Mouse (Mus musculus) urinary bladder, adult 2 months (tissue): Measurements from ENCODE around the gene Snx1. TPM values are rescaled to one million over a fixed set of nuclear protein-coding genes. Genes with fewer than 3 reads are reported as not detected.

Experiments used
- DNase-seq: peaks from one replicate; pipeline ENCODE4 v3.0.0; 2022; ENCODE audit warnings: low spot score
- polyA plus RNA-seq: library from polyadenylated mRNA; depleted of rRNA; stranded (reverse); fragments of >200 nt; gene quantifications from 2 replicates; pipeline ENCODE4 v1.2.3, GENCODE M21; 2012

Gene Snx1
- polyA plus RNA-seq, 1 experiment: 119 TPM

GRCm38 (mm10) chr9:66127193-66127546 lies 783 bp upstream of the Snx1 start:
- no peak for DNase-seq

DNA sequence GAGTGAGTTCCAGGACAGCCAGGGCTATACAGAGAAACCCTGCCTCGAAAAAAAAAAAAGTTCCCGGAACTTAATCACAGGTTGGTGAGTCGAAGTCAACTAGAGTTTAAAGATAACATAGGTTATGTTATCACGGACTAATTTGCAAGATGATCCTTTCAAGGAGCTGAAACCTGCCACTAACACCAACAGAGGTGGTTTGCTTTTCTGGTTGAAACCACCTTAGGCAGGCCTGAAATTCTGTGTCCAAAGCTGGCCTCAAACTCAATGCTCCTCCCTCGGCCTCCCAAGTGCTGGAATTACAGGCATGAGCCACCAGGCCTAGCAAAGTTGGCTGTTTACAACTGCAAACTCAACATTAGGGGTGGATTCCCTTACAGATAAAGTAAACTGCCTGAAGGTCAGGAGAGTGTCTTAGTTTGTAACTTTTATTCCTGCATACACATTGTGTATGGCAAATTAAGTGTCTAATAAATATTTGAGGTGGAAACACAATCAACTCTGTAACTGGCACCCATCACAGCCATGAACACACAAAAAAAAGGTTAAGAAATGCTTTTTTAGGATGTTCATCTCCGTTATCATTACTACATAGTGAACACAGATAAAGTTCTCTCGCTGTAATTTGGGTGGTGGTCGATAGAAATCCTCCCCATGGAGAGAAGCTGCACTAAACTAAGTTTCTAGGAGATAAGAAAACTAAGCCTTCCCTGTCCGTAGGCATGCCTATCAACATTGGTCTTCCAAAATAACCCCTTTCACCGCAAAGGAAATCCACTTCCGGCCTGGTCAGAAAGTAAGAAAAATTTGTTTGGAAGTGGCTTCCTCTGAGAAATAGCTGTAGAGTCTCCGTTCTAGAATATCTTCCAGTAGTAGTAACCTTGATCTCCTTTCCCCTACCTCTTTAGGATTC lies 588 bp downstream of the Snx1 start:
- no peak for DNase-seq

DNA sequence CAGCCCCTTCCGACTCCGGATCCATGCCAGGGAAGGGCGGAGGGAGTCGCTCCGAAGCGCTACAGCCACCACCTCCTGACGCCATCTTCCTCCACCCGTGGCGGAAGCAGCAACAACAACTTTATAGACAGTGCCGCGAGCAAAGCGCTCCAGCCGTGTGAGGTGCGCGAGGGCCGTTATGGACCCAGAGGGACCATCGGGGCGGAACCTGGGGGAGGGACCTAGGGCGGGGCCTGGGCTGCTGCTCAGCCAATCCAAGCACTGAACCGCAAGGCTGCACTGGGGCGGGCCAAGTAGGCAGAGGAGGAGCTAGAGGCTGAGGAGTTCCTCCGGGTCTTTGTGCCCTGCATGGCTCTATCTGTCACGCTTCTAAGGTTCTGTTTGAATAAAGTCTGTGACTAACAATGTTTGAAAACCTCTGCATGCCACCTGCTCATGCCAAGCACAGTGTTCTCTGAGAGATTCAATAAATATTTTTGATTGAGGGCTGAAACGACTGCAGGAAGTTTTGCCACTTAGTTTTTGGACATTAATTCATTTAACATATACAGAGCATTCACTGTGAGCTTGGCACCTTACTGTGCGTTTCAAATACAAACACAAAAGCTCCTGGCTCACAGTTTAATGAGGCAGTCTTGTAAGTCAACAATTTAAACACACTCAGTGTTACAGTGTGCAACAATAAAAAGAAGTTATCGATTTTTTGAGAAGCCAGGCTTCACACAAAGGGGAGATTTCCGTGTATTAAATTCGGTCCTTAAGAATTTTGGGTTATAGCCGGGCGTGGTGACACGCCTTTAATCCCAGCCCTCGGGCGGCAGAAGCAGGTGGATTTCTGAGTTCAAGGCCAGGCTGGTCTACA lies 1.5 kb downstream of the Snx1 start:
- peak; percentile 87 for DNase-seq

DNA sequence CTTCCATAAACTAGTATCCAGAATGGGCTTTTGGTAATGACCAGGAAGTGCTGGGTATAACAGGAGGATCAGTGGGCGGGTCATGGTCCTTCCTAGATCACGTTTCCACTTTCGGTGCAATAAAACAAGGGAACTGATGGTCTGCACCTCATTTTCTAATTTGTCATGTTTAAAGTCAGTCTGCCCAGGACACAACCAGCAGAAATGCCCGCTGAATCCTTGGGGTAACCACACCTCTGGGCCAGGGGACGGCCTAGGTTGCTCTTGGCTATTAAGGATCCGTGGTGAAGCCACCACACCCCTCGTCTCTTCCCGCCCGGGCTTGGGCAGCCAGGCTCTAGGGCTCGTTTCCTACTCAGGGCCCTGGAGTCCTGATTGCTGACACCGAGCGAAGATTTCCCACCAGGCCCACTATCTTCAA lies 2.3 kb downstream of the Snx1 start:
- DNase-seq: no peak

- DNase-seq: no peak
Measured at GRCm38 (mm10) chr9:66123648-66124047, 2.7 kb downstream of the Snx1 start.

- DNase-seq: no peak
Measured at GRCm38 (mm10) chr9:66121421-66121820, 5.0 kb downstream of the Snx1 start.

DNA sequence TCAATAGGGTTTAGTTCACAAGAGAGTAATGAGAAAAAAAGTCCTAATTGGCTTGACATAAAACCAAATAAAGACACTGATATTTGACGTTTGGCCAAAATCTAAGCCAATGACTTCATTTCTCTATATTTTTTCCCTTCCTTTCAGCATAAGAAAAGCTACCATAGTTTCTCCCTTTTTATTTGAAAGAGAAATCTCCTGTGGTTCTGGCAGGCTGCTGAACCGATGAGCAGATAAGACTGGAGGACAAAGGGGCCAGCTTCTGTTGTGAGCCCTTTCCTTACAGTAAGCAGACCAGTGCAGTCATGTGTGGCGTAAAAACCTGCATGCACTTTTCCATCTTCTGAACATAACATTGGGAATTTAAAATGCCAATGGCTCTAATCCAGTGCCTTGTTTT lies 5.4 kb downstream of the Snx1 start:
- DNase-seq: no peak

DNA sequence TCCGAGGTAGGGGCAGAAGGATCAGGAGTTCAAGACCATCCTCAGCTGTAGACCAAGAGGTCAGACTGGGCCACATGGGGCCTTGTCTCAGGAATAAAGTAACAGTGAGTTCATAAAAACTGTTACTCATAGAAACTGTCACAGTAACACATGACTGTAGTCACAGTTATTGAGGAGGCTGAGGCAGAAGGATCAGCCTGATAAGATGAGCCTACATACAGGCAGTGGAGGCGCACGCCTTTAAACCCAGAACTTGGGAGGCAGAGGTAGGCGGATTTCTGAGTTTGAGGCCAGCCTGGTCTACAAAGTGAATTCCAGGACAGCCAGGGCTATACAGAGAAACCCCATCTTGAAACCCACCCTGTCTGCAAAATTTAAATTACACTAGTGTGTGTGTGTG lies 6.3 kb downstream of the Snx1 start:
- no peak for DNase-seq

GRCm38 (mm10) chr9:66119498-66119897 lies 6.9 kb downstream of the Snx1 start:
- DNase-seq: no peak

DNA sequence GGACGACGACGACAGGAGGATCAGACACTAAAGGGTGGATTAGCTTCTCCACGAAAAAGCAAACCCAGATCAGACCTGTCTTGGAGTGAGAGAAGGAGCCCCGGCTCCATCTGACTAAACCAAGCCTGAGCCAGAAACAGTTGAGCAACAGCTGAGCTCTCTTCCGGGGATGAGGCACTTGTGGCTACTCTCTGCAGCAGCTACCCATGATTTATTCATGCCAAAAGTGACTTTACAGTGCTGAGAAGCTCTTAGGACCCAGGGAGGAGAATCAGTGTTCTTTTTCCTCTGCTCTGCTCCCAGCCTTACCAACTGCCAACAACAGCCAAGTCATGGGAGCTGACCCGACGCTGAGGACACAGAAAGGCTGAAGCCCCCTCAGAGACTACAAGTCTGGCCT lies 9.5 kb downstream of the Snx1 start:
- no peak for DNase-seq

GRCm38 (mm10) chr9:66114341-66114740 lies 12.0 kb downstream of the Snx1 start:
- no peak for DNase-seq

- no peak for DNase-seq
Measured at GRCm38 (mm10) chr9:66110611-66111379, 15.6 kb downstream of the Snx1 start.

DNA sequence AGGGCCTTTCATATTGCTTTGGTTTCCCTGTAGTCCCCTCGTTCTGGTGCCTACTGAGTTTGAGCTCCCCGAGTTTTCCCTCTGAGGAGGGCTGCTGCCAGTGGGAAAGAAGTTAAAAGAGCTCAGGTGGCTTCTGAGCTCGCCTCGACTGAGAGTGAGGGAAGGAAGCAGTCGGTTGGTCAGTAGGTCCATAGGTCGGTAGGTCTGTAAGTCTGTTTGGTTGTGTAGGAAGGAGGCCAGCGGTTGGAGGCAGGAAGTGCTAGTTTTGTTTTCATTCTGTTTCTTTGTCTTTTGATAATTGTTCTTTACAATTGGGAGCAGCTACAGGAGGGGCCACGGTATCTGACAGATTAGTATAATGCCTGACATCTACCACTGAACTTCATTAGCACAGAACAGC lies 16.3 kb downstream of the Snx1 start:
- no peak for DNase-seq

GRCm38 (mm10) chr9:66109574-66109973 lies 16.8 kb downstream of the Snx1 start:
- DNase-seq: no peak

GRCm38 (mm10) chr9:66105168-66105567 lies 21.2 kb downstream of the Snx1 start:
- no peak for DNase-seq

DNA sequence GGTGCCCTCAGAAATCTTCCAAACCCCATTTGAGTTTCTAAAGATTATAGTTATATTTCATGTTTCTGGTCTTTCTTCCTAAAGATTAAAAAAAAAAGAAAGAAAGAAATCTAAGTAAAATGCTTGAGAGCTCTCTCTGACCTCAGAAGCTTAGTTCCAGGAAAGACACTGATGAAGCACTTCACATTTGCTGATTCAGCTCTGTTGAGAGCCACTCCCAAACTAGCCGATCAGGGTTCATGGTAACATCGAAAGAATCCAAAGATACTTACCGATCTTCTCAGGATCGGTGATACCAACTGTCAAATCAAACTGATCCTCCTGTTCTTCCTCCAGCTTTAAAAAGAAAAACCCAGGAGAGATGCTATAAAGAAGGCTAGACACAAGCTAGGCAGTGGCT lies 21.8 kb downstream of the Snx1 start:
- no peak for DNase-seq

DNA sequence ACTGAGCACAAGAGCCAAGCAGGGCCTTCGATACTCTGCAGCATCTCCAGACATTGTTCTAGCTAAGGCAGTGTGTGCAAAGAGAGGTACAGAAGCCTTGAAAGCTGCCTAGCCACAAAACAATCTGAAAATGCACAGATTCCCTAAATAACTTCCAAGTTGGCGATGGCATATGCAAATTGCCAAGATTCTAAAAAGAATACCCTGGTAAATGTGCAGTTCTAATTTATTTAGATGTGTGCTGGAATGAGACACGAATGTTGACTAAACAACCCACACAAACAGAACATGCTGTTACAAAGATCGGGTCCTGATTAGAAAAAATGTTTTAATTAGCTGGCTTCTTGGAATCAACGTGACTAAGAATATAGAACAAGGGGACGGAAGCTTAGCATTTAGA lies 23.7 kb downstream of the Snx1 start:
- no peak for DNase-seq

DNA sequence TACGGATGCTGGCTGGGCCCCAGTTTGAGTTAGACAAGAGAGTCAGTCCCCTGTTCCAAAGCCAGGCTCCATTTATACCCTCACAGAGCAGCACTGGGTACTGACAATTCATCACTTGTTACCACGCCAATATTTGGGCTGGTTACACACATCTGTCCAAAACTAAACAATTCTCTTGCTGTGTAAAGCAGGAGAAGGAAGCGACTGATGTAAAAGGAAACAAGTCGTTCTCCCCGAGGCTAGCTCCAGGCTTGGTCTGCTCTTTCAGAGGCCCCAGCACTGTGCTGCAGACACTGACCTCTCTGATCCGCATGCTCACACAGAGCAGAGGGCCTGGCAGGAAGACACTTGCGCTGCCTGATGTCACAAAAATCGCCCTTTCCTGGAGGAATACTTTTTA lies 24.8 kb downstream of the Snx1 start:
- no peak for DNase-seq

DNA sequence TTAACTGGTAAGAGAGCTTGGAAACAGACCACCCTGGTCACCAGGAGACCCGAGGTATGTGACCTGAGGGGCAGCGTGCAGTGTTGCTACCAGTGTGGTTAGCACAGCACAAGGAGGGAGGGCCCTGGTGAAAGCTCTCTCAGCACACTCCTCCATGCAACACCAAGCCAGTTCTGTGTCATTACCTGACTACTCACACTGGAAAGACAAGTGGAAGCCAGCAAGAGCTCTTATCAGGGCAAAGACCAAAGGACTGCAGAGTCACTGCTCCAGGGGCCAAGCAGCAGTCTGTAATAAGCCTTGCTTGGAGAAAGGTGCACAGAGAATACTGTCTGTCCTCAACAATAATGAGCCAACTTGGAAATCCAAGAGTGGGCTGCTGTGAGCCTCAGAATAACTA lies 33.7 kb downstream of the Snx1 start:
- DNase-seq: no peak

GRCm38 (mm10) chr9:66091327-66092231 lies 34.8 kb downstream of the Snx1 start:
- no peak for DNase-seq

DNA sequence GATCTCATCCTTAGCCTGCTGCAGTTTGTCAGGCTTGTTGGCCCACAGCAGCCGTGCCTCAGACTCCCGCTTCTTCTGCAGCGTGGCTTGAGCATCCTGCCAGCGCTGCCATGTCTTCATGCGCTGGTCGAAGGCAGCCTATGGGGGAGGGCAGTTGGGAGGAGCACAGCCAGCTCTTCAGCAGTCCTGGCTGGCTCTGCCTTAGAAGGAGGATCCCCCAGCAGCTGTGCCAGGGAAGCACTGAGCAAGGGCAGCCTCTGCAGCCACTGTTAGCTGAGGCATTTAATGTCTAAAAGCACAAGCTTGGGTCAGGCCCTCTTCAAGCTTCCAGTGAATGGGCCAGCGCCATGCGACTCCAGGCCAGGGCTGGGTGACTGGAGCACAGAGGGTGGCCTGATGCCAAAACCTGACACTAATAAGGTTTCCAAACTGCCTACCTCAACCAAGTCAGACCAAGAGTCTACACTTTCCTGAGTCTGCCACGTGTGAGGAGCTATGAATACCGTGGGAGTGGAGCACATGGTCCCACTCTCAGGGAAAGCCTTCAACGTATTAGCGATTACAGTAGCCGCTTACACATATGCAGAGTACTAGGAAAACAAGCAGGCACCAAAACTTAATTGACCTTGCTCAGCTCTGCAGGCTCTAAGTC lies 35.7 kb downstream of the Snx1 start:
- DNase-seq: no peak
